Mouse (Mus musculus): ENCODE results near the gene Nvl. TPM values are rescaled to one million over a fixed set of nuclear protein-coding genes. Genes with fewer than 3 reads are reported as not detected.
A peak's percentile ranks its signal among the peaks of the same experiment; 100 is the strongest.

The Nvl gene
- polyA plus RNA-seq, 1 experiment, result 8.2 TPM

DNA sequence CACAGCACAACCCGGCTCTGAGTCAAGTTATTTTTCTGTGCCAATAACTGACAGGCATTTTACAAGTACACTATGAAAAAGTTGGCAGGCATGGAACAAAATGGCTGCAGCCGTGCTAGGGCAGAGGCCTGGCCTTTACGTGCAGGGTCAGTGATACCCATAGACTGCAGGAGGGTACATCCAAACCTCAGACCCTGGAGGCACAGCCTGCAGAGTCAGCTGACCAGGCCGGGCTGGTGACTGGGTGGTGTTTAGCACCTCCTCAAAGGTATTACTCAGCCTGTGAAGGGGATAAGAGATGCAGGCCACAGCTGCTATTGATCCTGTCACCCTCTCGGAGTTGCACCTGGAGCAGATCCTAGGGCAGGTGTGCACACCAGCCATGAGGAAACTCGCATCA is 93.1 kb downstream of the Nvl start, which contains the start of gene 9130409I23Rik:
Gene 9130409I23Rik, plus strand, starts transcription at position 301 of the 400 bp plus-strand sequence.
- Histone ChIP-seq H3K36me3 (ENCODE audit: control insufficient read depth, insufficient read depth) (no peaks in the 10 kb centered on the region), H3K79me2 (ENCODE audit: control insufficient read depth, insufficient read depth) (no peaks in the 10 kb centered on the region), H3K79me3 (ENCODE audit: low read depth) (no peaks in the 10 kb centered on the region), H3K27me3 (ENCODE audit: control insufficient read depth, insufficient read depth, insufficient read length) (peaks cover 30% of the 10 kb centered on the region), H3K4me3 (ENCODE audit: insufficient read depth, poor library complexity, severe bottlenecking) (no peak within 1 kb of the TSS), H3ac (ENCODE audit: control insufficient read depth, insufficient read length, low read depth) (no peak within 1 kb of the TSS)
- TF ChIP-seq CTCF (IDR thresholded peaks at IDR 0.05; ENCODE audit: control insufficient read depth, insufficient read depth, insufficient read length) (no peak), MAX (IDR thresholded peaks at IDR 0.05) (no peak), MYOG (IDR thresholded peaks at IDR 0.05; ENCODE audit: control insufficient read depth, extremely low read depth, insufficient read length) (no peak), CEBPB (IDR thresholded peaks at IDR 0.05; ENCODE audit: low read depth) (no peak), FOSL1 (IDR thresholded peaks at IDR 0.05; ENCODE audit: insufficient read depth, low read length, poor library complexity, severe bottlenecking) (no peak)

DNA sequence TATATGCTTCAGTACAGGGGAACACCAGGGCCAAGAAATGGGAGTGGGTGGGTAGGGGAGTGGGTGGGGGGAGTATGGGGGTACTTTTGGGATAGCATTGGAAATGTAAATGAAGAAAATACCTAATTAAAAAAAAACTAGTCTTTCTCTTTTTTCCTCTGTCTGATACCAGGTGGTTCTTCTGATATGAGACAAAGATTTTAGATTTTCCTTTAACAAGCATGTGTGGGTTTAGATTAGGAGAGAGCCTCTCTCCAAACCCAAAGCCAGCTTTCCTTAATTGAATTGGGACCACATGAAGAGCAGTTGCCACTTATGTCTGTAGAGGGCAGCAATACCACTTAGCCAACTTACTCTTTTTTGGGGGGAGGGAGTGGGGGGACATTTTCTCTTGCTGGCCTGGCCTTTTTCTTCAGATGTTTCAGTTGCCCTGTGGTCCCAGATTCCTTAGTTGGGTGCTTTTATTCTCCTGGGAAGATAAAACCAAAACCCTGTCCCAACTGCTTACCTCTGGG is 94.6 kb downstream of the Nvl start:
- Histone ChIP-seq H3K79me2 (ENCODE audit: control insufficient read depth, insufficient read depth) (no peaks in the 10 kb centered on the region), H3K36me3 (ENCODE audit: control insufficient read depth, insufficient read depth) (no peaks in the 10 kb centered on the region), H3K27me3 (ENCODE audit: control insufficient read depth, insufficient read depth, insufficient read length) (peaks cover 32% of the 10 kb centered on the region), H3K79me3 (ENCODE audit: low read depth) (no peaks in the 10 kb centered on the region), H3ac (ENCODE audit: control insufficient read depth, insufficient read length, low read depth) (no peak overlapping the region), H3K4me3 (ENCODE audit: insufficient read depth, poor library complexity, severe bottlenecking) (no peak overlapping the region)
- TF ChIP-seq MAX (IDR thresholded peaks at IDR 0.05), result no peak
- TF ChIP-seq CEBPB (IDR thresholded peaks at IDR 0.05; ENCODE audit: low read depth), result no peak
- TF ChIP-seq FOSL1 (IDR thresholded peaks at IDR 0.05; ENCODE audit: insufficient read depth, low read length, poor library complexity, severe bottlenecking), result no peak
- TF ChIP-seq MYOG (IDR thresholded peaks at IDR 0.05; ENCODE audit: control insufficient read depth, extremely low read depth, insufficient read length), result no peak
- TF ChIP-seq USF1 (IDR thresholded peaks at IDR 0.05; ENCODE audit: low read depth), result no peak
- no peak for TF ChIP-seq MYOD1 (IDR thresholded peaks at IDR 0.05; ENCODE audit: control insufficient read depth, insufficient read length, low read depth)
- TF ChIP-seq CTCF (IDR thresholded peaks at IDR 0.05; ENCODE audit: control insufficient read depth, insufficient read depth, insufficient read length), result no peak

DNA sequence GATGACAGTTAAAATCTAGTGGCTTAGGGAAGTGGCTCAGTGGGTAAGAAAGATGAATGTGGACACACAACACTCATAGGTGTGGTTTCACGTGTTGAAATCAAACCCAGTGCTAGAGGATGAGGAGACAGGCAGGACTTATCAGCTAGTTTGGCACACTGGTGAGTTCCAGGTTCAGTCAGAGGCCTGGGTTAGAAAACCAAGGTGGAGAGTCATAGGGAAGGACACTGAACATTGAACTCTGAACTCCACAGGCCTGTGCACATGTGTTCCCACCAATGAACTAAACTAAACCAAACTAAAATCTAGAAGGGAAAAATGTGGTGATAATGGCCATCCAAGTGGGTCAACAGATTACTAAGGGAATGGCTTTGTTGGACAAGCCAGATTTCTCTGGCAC is 96.5 kb downstream of the Nvl start:
- no peak for TF ChIP-seq MAX (IDR thresholded peaks at IDR 0.05)
- TF ChIP-seq MYOD1 (IDR thresholded peaks at IDR 0.05; ENCODE audit: control insufficient read depth, insufficient read length, low read depth), result no peak
- no peak for TF ChIP-seq MYOG (IDR thresholded peaks at IDR 0.05; ENCODE audit: control insufficient read depth, extremely low read depth, insufficient read length)
- TF ChIP-seq CTCF (IDR thresholded peaks at IDR 0.05; ENCODE audit: control insufficient read depth, insufficient read depth, insufficient read length), result no peak
- TF ChIP-seq CEBPB (IDR thresholded peaks at IDR 0.05; ENCODE audit: low read depth), result no peak
- no peak for TF ChIP-seq FOSL1 (IDR thresholded peaks at IDR 0.05; ENCODE audit: insufficient read depth, low read length, poor library complexity, severe bottlenecking)
- TF ChIP-seq USF1 (IDR thresholded peaks at IDR 0.05; ENCODE audit: low read depth), result no peak
- no peaks in the 10 kb centered on the region for H3K36me3 ChIP-seq (ENCODE audit: control insufficient read depth, insufficient read depth)
- H3K79me2 ChIP-seq (ENCODE audit: control insufficient read depth, insufficient read depth), result no peaks in the 10 kb centered on the region
- H3K79me3 ChIP-seq (ENCODE audit: low read depth), result no peaks in the 10 kb centered on the region
- no peak overlapping the region for H3K4me3 ChIP-seq (ENCODE audit: insufficient read depth, poor library complexity, severe bottlenecking)
- no peak overlapping the region for H3ac ChIP-seq (ENCODE audit: control insufficient read depth, insufficient read length, low read depth)
- H3K27me3 ChIP-seq (ENCODE audit: control insufficient read depth, insufficient read depth, insufficient read length), result peaks cover 23% of the 10 kb centered on the region

DNA sequence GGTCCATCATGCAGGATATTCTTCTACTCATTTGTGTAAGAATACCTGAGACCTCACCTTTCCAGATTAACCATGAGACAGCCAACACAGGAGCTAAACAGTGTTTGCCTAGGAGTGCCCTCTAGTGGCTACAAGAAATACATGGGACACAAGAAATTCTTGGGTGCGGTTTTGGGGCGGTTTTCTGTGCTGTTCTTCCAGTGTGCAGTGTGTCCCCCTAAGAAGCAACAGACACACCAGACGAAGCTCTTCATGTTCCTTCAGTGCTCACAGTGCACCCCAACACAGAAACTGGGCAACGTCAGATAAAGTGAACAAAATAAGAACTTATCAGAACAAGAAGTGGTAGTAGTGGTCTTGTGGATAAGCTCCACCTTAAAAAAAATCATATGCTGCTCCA is 104.4 kb downstream of the Nvl start:
- Histone ChIP-seq H3K79me2 (ENCODE audit: control insufficient read depth, insufficient read depth) (no peaks in the 10 kb centered on the region), H3K79me3 (ENCODE audit: low read depth) (no peaks in the 10 kb centered on the region), H3ac (ENCODE audit: control insufficient read depth, insufficient read length, low read depth) (no peak overlapping the region), H3K36me3 (ENCODE audit: control insufficient read depth, insufficient read depth) (no peaks in the 10 kb centered on the region), H3K27me3 (ENCODE audit: control insufficient read depth, insufficient read depth, insufficient read length) (peaks cover 5% of the 10 kb centered on the region), H3K4me3 (ENCODE audit: insufficient read depth, poor library complexity, severe bottlenecking) (no peak overlapping the region)
- TF ChIP-seq CEBPB (IDR thresholded peaks at IDR 0.05; ENCODE audit: low read depth) (no peak), FOSL1 (IDR thresholded peaks at IDR 0.05; ENCODE audit: insufficient read depth, low read length, poor library complexity, severe bottlenecking) (no peak), MYOD1 (IDR thresholded peaks at IDR 0.05; ENCODE audit: control insufficient read depth, insufficient read length, low read depth) (no peak), CTCF (IDR thresholded peaks at IDR 0.05; ENCODE audit: control insufficient read depth, insufficient read depth, insufficient read length) (peak; percentile 18)

DNA sequence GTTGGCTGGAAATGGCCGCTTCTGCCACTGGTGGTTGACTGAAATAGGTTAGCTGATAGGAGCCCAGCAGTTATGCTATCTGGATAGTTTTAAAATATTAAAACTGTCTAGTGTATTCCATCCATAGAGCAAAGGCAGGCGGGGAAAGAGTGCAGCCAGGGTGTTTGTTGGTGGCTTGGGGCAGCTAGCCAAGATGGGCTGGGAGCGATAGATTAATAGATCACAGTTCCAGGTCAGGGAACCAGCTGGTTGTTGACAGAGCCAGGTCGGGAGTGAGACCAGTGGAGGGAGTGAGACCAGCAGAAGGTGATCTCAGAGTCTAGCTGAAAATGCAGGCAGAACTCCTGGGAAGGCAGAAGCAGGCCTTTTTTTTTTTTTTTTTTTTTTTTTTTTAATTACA is 106.4 kb downstream of the Nvl start:
- TF ChIP-seq CTCF (IDR thresholded peaks at IDR 0.05; ENCODE audit: control insufficient read depth, insufficient read depth, insufficient read length) (no peak), CEBPB (IDR thresholded peaks at IDR 0.05; ENCODE audit: low read depth) (no peak), FOSL1 (IDR thresholded peaks at IDR 0.05; ENCODE audit: insufficient read depth, low read length, poor library complexity, severe bottlenecking) (no peak), MYOG (IDR thresholded peaks at IDR 0.05; ENCODE audit: control insufficient read depth, extremely low read depth, insufficient read length) (no peak), MYOD1 (IDR thresholded peaks at IDR 0.05; ENCODE audit: control insufficient read depth, insufficient read length, low read depth) (no peak), USF1 (IDR thresholded peaks at IDR 0.05; ENCODE audit: low read depth) (no peak), MAX (IDR thresholded peaks at IDR 0.05) (no peak)
- H3K4me3 ChIP-seq (ENCODE audit: insufficient read depth, poor library complexity, severe bottlenecking), result no peak overlapping the region
- no peaks in the 10 kb centered on the region for H3K36me3 ChIP-seq (ENCODE audit: control insufficient read depth, insufficient read depth)
- H3K79me3 ChIP-seq (ENCODE audit: low read depth), result no peaks in the 10 kb centered on the region
- no peak overlapping the region for H3ac ChIP-seq (ENCODE audit: control insufficient read depth, insufficient read length, low read depth)
- H3K79me2 ChIP-seq (ENCODE audit: control insufficient read depth, insufficient read depth), result no peaks in the 10 kb centered on the region
- no peaks in the 10 kb centered on the region for H3K27me3 ChIP-seq (ENCODE audit: control insufficient read depth, insufficient read depth, insufficient read length)

Other genes with a start within 250 kb of the Nvl start
- 114 TPM for gene Pycr2, start 239.9 kb downstream of the Nvl start, polyA plus RNA-seq (2012; fragmentation: generic; extraction: Trizol)
- gene Lefty1, start 209.2 kb downstream of the Nvl start, polyA plus RNA-seq (2012; fragmentation: generic; extraction: Trizol), result 2.1 TPM
- 38.5 TPM for gene Tmem63a, start 201.9 kb downstream of the Nvl start, polyA plus RNA-seq (2012; fragmentation: generic; extraction: Trizol)
- 60.6 TPM for gene Ephx1, start 123.3 kb downstream of the Nvl start, polyA plus RNA-seq (2012; fragmentation: generic; extraction: Trizol)
- gene 9130409I23Rik, start 93.0 kb downstream of the Nvl start, polyA plus RNA-seq (2012; fragmentation: generic; extraction: Trizol), result not detected
- gene Cnih4, start 489 bp upstream of the Nvl start, polyA plus RNA-seq (2012; fragmentation: generic; extraction: Trizol), result 109 TPM
- gene Wdr26, start 67.8 kb upstream of the Nvl start, polyA plus RNA-seq (2012; fragmentation: generic; extraction: Trizol), result 38.4 TPM
- gene Cnih3, start 208.4 kb upstream of the Nvl start, polyA plus RNA-seq (2012; fragmentation: generic; extraction: Trizol), result 0.07 TPM

Data from C2C12 (cell line).